Mouse (Mus musculus): ENCODE measurements at regions not wholly inside any gene's neighbourhood (a gene's known extent, or its start where the extent isn't known, plus 50 kb on each side); places are given as distances from the start of the nearest gene placed in this dataset.

- no peaks in the 10 kb centered on the region for H3K9me3 ChIP-seq (ENCODE audit: low read length)
- ATAC-seq = no peak
- 93% methylated on average over 2 of the region's 2 CpGs for WGBS
These were observed 75.3 kb upstream of the Klf3 start for GRCm38 (mm10) chr5:64727847-64728246.

GRCm38 (mm10) chr5:64732356-64732755 is 70.8 kb upstream of the Klf3 start:
- Histone ChIP-seq H3K27me3 (ENCODE audit: insufficient read depth, low read length) (no peaks in the 10 kb centered on the region), H3K27ac (ENCODE audit: low read depth, low read length) (no peak overlapping the region), H3K4me2 (ENCODE audit: low read depth) (no peak overlapping the region), H3K4me1 (ENCODE audit: insufficient read depth) (no peaks in the 10 kb centered on the region), H3K36me3 (ENCODE audit: insufficient read depth) (no peaks in the 10 kb centered on the region), H3K4me3 (ENCODE audit: low read depth, low read length) (no peak overlapping the region), H3K9me3 (ENCODE audit: low read length) (no peaks in the 10 kb centered on the region), H3K9ac (no peak overlapping the region)
- TF ChIP-seq CTCF (IDR thresholded peaks at IDR 0.05; ENCODE audit: low read depth) = no peak
- WGBS = 84% methylated on average over 3 of the region's 3 CpGs
- ATAC-seq (no peak), DNase-seq (no peak)

More at GRCm38 (mm10) chr5:64727847-64728246, 75.3 kb upstream of the Klf3 start:
- H3K4me2 ChIP-seq (ENCODE audit: low read depth) = no peak overlapping the region
- DNase-seq = no peak
- H3K27ac ChIP-seq (ENCODE audit: low read depth, low read length) = no peak overlapping the region
- no peak for TF ChIP-seq CTCF (IDR thresholded peaks at IDR 0.05; ENCODE audit: low read depth)
- H3K9ac ChIP-seq = no peak overlapping the region
- H3K4me1 ChIP-seq (ENCODE audit: insufficient read depth) = no peaks in the 10 kb centered on the region
- H3K4me3 ChIP-seq (ENCODE audit: low read depth, low read length) = no peak overlapping the region
- no peaks in the 10 kb centered on the region for H3K36me3 ChIP-seq (ENCODE audit: insufficient read depth)
- H3K27me3 ChIP-seq (ENCODE audit: insufficient read depth, low read length) = no peaks in the 10 kb centered on the region

GRCm38 (mm10) chr5:64736985-64737384 is 66.2 kb upstream of the Klf3 start:
- no peak for ATAC-seq
- DNase-seq = no peak

GRCm38 (mm10) chr5:64738096-64738780 is 65.0 kb upstream of the Klf3 start:
- DNase-seq = no peak
- 13% methylated on average over 11 of the region's 11 CpGs for WGBS
- peak; percentile 1; the same call in 1 of the 2 replicates for TF ChIP-seq CTCF (IDR thresholded peaks at IDR 0.05; ENCODE audit: low read depth)

More at GRCm38 (mm10) chr5:64736985-64737384, 66.2 kb upstream of the Klf3 start:
- no peak for TF ChIP-seq CTCF (IDR thresholded peaks at IDR 0.05; ENCODE audit: low read depth)
- Histone ChIP-seq H3K4me2 (ENCODE audit: low read depth) (no peak overlapping the region), H3K4me3 (ENCODE audit: low read depth, low read length) (no peak overlapping the region), H3K4me1 (ENCODE audit: insufficient read depth) (0 out of 2 replicates have a peak, but pooled peaks cover 6% of the 10 kb centered on the region), H3K9me3 (ENCODE audit: low read length) (no peaks in the 10 kb centered on the region), H3K27me3 (ENCODE audit: insufficient read depth, low read length) (no peaks in the 10 kb centered on the region), H3K27ac (ENCODE audit: low read depth, low read length) (no peak overlapping the region), H3K9ac (no peak overlapping the region), H3K36me3 (ENCODE audit: insufficient read depth) (no peaks in the 10 kb centered on the region)

GRCm38 (mm10) chr5:64738781-64739310 is 64.3 kb upstream of the Klf3 start:
- WGBS = 13% methylated on average over 10 of the region's 10 CpGs
- Histone ChIP-seq H3K36me3 (ENCODE audit: insufficient read depth) (no peaks in the 10 kb centered on the region), H3K9ac (no peak overlapping the region), H3K4me3 (ENCODE audit: low read depth, low read length) (no peak overlapping the region), H3K4me2 (ENCODE audit: low read depth) (no peak overlapping the region; the same call in 1 of the 2 replicates), H3K4me1 (ENCODE audit: insufficient read depth) (0 out of 2 replicates have a peak, but pooled peaks cover 6% of the 10 kb centered on the region), H3K27ac (ENCODE audit: low read depth, low read length) (no peak overlapping the region), H3K27me3 (ENCODE audit: insufficient read depth, low read length) (no peaks in the 10 kb centered on the region), H3K9me3 (ENCODE audit: low read length) (no peaks in the 10 kb centered on the region)
- no peak for DNase-seq
- no peak for ATAC-seq
- TF ChIP-seq CTCF (IDR thresholded peaks at IDR 0.05; ENCODE audit: low read depth) = no peak

More at GRCm38 (mm10) chr5:64738096-64738780, 65.0 kb upstream of the Klf3 start:
- Histone ChIP-seq H3K4me2 (ENCODE audit: low read depth) (no peak overlapping the region; the same call in none of the 2 replicates), H3K9me3 (ENCODE audit: low read length) (no peaks in the 10 kb centered on the region), H3K9ac (no peak overlapping the region), H3K4me1 (ENCODE audit: insufficient read depth) (0 out of 2 replicates have a peak, but pooled peaks cover 6% of the 10 kb centered on the region), H3K36me3 (ENCODE audit: insufficient read depth) (no peaks in the 10 kb centered on the region), H3K27me3 (ENCODE audit: insufficient read depth, low read length) (no peaks in the 10 kb centered on the region), H3K4me3 (ENCODE audit: low read depth, low read length) (no peak overlapping the region), H3K27ac (ENCODE audit: low read depth, low read length) (no peak overlapping the region)
- peak; percentile 12; the same call in 1 of the 2 replicates for ATAC-seq

GRCm38 (mm10) chr5:64739311-64740261 is 63.6 kb upstream of the Klf3 start:
- no peak overlapping the region for H3K9ac ChIP-seq
- H3K27ac ChIP-seq (ENCODE audit: low read depth, low read length) = no peak overlapping the region
- no peak for TF ChIP-seq CTCF (IDR thresholded peaks at IDR 0.05; ENCODE audit: low read depth)
- 14% methylated on average over 15 of the region's 15 CpGs for WGBS
- DNase-seq (no peak), ATAC-seq (no peak)
- H3K4me3 ChIP-seq (ENCODE audit: low read depth, low read length) = no peak overlapping the region
- no peaks in the 10 kb centered on the region for H3K9me3 ChIP-seq (ENCODE audit: low read length)
- H3K36me3 ChIP-seq (ENCODE audit: insufficient read depth) = no peaks in the 10 kb centered on the region
- H3K4me2 ChIP-seq (ENCODE audit: low read depth) = no peak overlapping the region
- 0 out of 2 replicates have a peak, but pooled peaks cover 6% of the 10 kb centered on the region for H3K4me1 ChIP-seq (ENCODE audit: insufficient read depth)
- no peaks in the 10 kb centered on the region for H3K27me3 ChIP-seq (ENCODE audit: insufficient read depth, low read length)

All from forebrain, postnatal 0 days (tissue).